Mouse (Mus musculus) lung, postnatal 0 days (tissue): ENCODE results near the gene Tyrobp.

Source experiments
- CTCF ChIP-seq: IDR thresholded peaks from 2 replicates; pipeline ENCODE4 v1.5.1; 2016; ENCODE audit warnings: antibody characterized with exemption, mild to moderate bottlenecking
- EP300 ChIP-seq: IDR thresholded peaks from 2 replicates; pipeline ENCODE4 v1.6.1; 2016; ENCODE audit warnings: antibody characterized with exemption, mild to moderate bottlenecking, control low read depth

GRCm38 (mm10) chr7:30456487-30456886 lies 42.9 kb downstream of the Tyrobp start:
- TF ChIP-seq CTCF (no peak), EP300 (no peak)
